Mouse (Mus musculus) testis, adult 2 months (tissue): ENCODE results near the gene Chrm1. TPM values are rescaled to one million over a fixed set of nuclear protein-coding genes. Genes with fewer than 3 reads are reported as not detected.

Experiments
- H3K27ac ChIP-seq: fragments of 200-500 bp; 2 replicates; pipeline ENCODE4 v1.5.1; 2012; ENCODE audit warnings: low read depth, low read length; ENCODE audit not compliant: control insufficient read depth, insufficient read depth
- H3K27me3 ChIP-seq: fragments of 200-500 bp; 2 replicates; pipeline ENCODE4 v1.6.1; 2012; ENCODE audit warnings: mild to moderate bottlenecking, low read length, moderate library complexity; ENCODE audit not compliant: control insufficient read depth, insufficient read depth
- H3K36me3 ChIP-seq: fragments of 200-500 bp; 2 replicates; pipeline ENCODE4 v1.6.1; 2012; ENCODE audit warnings: mild to moderate bottlenecking, low read length; ENCODE audit not compliant: control insufficient read depth, insufficient read depth
- H3K4me1 ChIP-seq: fragments of 200-500 bp; 2 replicates; pipeline ENCODE4 v1.6.1; 2012; ENCODE audit warnings: low read length; ENCODE audit not compliant: control insufficient read depth, insufficient read depth
- H3K4me3 ChIP-seq: fragments of 200-500 bp; 2 replicates; pipeline ENCODE4 v1.5.1; 2012; ENCODE audit warnings: low read depth, mild to moderate bottlenecking, low read length, moderate library complexity, mixed read lengths; ENCODE audit not compliant: control insufficient read depth
- CTCF ChIP-seq: fragments of 200-500 bp; IDR thresholded peaks from 2 replicates; pipeline ENCODE4 v1.5.1; 2012; ENCODE audit warnings: low read depth, mild to moderate bottlenecking, inconsistent platforms, low read length, moderate library complexity; ENCODE audit not compliant: control insufficient read depth, insufficient read depth, insufficient replicate concordance
- POLR2A ChIP-seq: fragments of 200-500 bp; IDR thresholded peaks from 2 replicates; pipeline ENCODE4 v1.6.1; 2012; ENCODE audit warnings: low read depth, mild to moderate bottlenecking, inconsistent platforms, low read length, moderate library complexity; ENCODE audit not compliant: control insufficient read depth
- polyA plus RNA-seq: library from polyadenylated mRNA; depleted of rRNA; stranded (reverse); fragments of >200 nt; gene quantifications from 2 replicates; pipeline ENCODE4 v1.2.3, GENCODE M21; 2012

The Chrm1 gene
- polyA plus RNA-seq, 1 experiment = 0.99 TPM

GRCm38 (mm10) chr19:8682996-8683395 is 19.4 kb downstream of the Chrm1 start:
- H3K27me3 ChIP-seq = no peaks in the 10 kb centered on the region
- H3K4me1 ChIP-seq = no peaks in the 10 kb centered on the region; the same call in 1 of the 2 replicates
- H3K27ac ChIP-seq = no peak overlapping the region
- TF ChIP-seq POLR2A (no peak), CTCF (no peak)
- no peak overlapping the region for H3K4me3 ChIP-seq
- no peaks in the 10 kb centered on the region for H3K36me3 ChIP-seq

- H3K36me3 ChIP-seq = no peaks in the 10 kb centered on the region
- no peaks in the 10 kb centered on the region; the same call in 1 of the 2 replicates for H3K4me1 ChIP-seq
- H3K4me3 ChIP-seq = no peak overlapping the region
- no peak overlapping the region for H3K27ac ChIP-seq
- no peak for TF ChIP-seq CTCF
- no peaks in the 10 kb centered on the region for H3K27me3 ChIP-seq
Observed at GRCm38 (mm10) chr19:8683627-8684026, 20.0 kb downstream of the Chrm1 start.

- no peaks in the 10 kb centered on the region for H3K36me3 ChIP-seq
- TF ChIP-seq CTCF = no peak
- no peak for TF ChIP-seq POLR2A
- no peaks in the 10 kb centered on the region for H3K4me1 ChIP-seq
- H3K4me3 ChIP-seq = no peak overlapping the region
- no peaks in the 10 kb centered on the region for H3K27me3 ChIP-seq
- H3K27ac ChIP-seq = no peak overlapping the region
Observed at GRCm38 (mm10) chr19:8691871-8692539, 28.4 kb downstream of the Chrm1 start.

- H3K36me3 ChIP-seq = no peaks in the 10 kb centered on the region
- H3K4me3 ChIP-seq = no peak overlapping the region
- no peaks in the 10 kb centered on the region for H3K4me1 ChIP-seq
- no peaks in the 10 kb centered on the region for H3K27me3 ChIP-seq
- no peak overlapping the region for H3K27ac ChIP-seq
- TF ChIP-seq POLR2A = no peak
- no peak for TF ChIP-seq CTCF
Observed at GRCm38 (mm10) chr19:8692740-8693139, 29.2 kb downstream of the Chrm1 start.

GRCm38 (mm10) chr19:8695330-8695729 is 31.7 kb downstream of the Chrm1 start:
- Histone ChIP-seq H3K27me3 (no peaks in the 10 kb centered on the region), H3K36me3 (no peaks in the 10 kb centered on the region), H3K4me1 (no peaks in the 10 kb centered on the region), H3K4me3 (no peak overlapping the region), H3K27ac (no peak overlapping the region)
- TF ChIP-seq CTCF (peak; percentile 37; the same call in 1 of the 2 replicates), POLR2A (no peak)

GRCm38 (mm10) chr19:8699652-8700051 is 36.1 kb downstream of the Chrm1 start:
- Histone ChIP-seq H3K4me1 (no peaks in the 10 kb centered on the region), H3K36me3 (no peaks in the 10 kb centered on the region), H3K27me3 (no peaks in the 10 kb centered on the region), H3K4me3 (no peak overlapping the region), H3K27ac (no peak overlapping the region)
- TF ChIP-seq POLR2A = no peak
- no peak for TF ChIP-seq CTCF

- Histone ChIP-seq H3K27ac (no peak overlapping the region), H3K4me3 (no peak overlapping the region), H3K27me3 (no peaks in the 10 kb centered on the region), H3K4me1 (no peaks in the 10 kb centered on the region), H3K36me3 (no peaks in the 10 kb centered on the region)
- TF ChIP-seq POLR2A = no peak
- TF ChIP-seq CTCF = no peak
Observed at GRCm38 (mm10) chr19:8702458-8702857, 38.9 kb downstream of the Chrm1 start.
